Mouse (Mus musculus): ENCODE results near the gene Gramd1c.

The Gramd1c gene

GRCm38 (mm10) chr16:44017707-44018106 lies 45.4 kb downstream of the Gramd1c start:
- DNase-seq: no peak

GRCm38 (mm10) chr16:44016164-44016563 lies 47.0 kb downstream of the Gramd1c start:
- peak; percentile 88 for DNase-seq

- no peak for DNase-seq
These were observed 47.6 kb downstream of the Gramd1c start for GRCm38 (mm10) chr16:44015416-44016158.

- DNase-seq: no peak
These were observed 52.1 kb downstream of the Gramd1c start for GRCm38 (mm10) chr16:44011010-44011409.

- no peak for DNase-seq
These were observed 61.1 kb downstream of the Gramd1c start for GRCm38 (mm10) chr16:44002086-44002485.

GRCm38 (mm10) chr16:43999541-43999940 lies 63.6 kb downstream of the Gramd1c start:
- DNase-seq: no peak

- DNase-seq: no peak
These were observed 64.0 kb downstream of the Gramd1c start for GRCm38 (mm10) chr16:43999111-43999510.

- no peak for DNase-seq
These were observed 68.5 kb downstream of the Gramd1c start for GRCm38 (mm10) chr16:43994623-43995022.

- no peak for DNase-seq
These were observed 76.8 kb downstream of the Gramd1c start for GRCm38 (mm10) chr16:43986299-43986698.

GRCm38 (mm10) chr16:43980110-43980609 lies 83.0 kb downstream of the Gramd1c start:
- peak; percentile 11 for DNase-seq

- DNase-seq: peak; percentile 38
These were observed 83.6 kb downstream of the Gramd1c start, which contains the start of gene Zdhhc23 for GRCm38 (mm10) chr16:43979328-43980109. Gene Zdhhc23 (minus strand): TSS chr16:43979791.

GRCm38 (mm10) chr16:43979010-43979327 lies 84.2 kb downstream of the Gramd1c start:
- DNase-seq: no peak

GRCm38 (mm10) chr16:43973606-43974220 lies 89.4 kb downstream of the Gramd1c start:
- DNase-seq: no peak

- DNase-seq: no peak
These were observed 90.0 kb downstream of the Gramd1c start for GRCm38 (mm10) chr16:43973147-43973546.

- no peak for DNase-seq
These were observed 90.8 kb downstream of the Gramd1c start for GRCm38 (mm10) chr16:43972391-43972790.

GRCm38 (mm10) chr16:43971741-43972140 lies 91.4 kb downstream of the Gramd1c start:
- no peak for DNase-seq

GRCm38 (mm10) chr16:43971189-43971588 lies 92.0 kb downstream of the Gramd1c start:
- DNase-seq: no peak

- DNase-seq: no peak
These were observed 92.7 kb downstream of the Gramd1c start for GRCm38 (mm10) chr16:43970426-43970825.

- DNase-seq: no peak
These were observed 97.3 kb downstream of the Gramd1c start for GRCm38 (mm10) chr16:43965781-43966389.

GRCm38 (mm10) chr16:43963780-43964179 lies 99.4 kb downstream of the Gramd1c start:
- no peak for DNase-seq

- DNase-seq: no peak
These were observed 99.9 kb downstream of the Gramd1c start for GRCm38 (mm10) chr16:43963291-43963690.

GRCm38 (mm10) chr16:43958038-43958437 lies 105.1 kb downstream of the Gramd1c start:
- DNase-seq: no peak

GRCm38 (mm10) chr16:43954913-43955312 lies 108.2 kb downstream of the Gramd1c start:
- DNase-seq: no peak
